Mouse (Mus musculus) spleen, adult 2 months (tissue): ENCODE data around the gene Sult6b1. TPM values are rescaled to one million over a fixed set of nuclear protein-coding genes. Genes with fewer than 3 reads are reported as not detected.

Experiments
- DNase-seq, 2 experiments: peaks; one replicate each; pipeline versions ENCODE4 v3.0.0 to v3.0.0-alpha.2; 2012 to 2021; ENCODE audit warnings: low spot score in 2 of 2, low read depth in 1 of 2
- H3K27ac ChIP-seq: fragments of 200-500 bp; 2 replicates; pipeline ENCODE4 v1.5.1; 2012; ENCODE audit warnings: low read length, inconsistent platforms; ENCODE audit not compliant: insufficient read depth
- H3K27me3 ChIP-seq: fragments of 200-500 bp; 2 replicates; pipeline ENCODE4 v1.6.1; 2012; ENCODE audit warnings: mild to moderate bottlenecking, moderate library complexity, low read length, inconsistent platforms; ENCODE audit not compliant: control insufficient read depth, insufficient read depth
- H3K36me3 ChIP-seq: fragments of 200-500 bp; 2 replicates; pipeline ENCODE4 v1.6.1; 2012; ENCODE audit warnings: mild to moderate bottlenecking, low read length, inconsistent platforms; ENCODE audit not compliant: control insufficient read depth, insufficient read depth
- H3K4me1 ChIP-seq: fragments of 200-500 bp; 2 replicates; pipeline ENCODE4 v1.6.1; 2011; ENCODE audit warnings: inconsistent platforms; ENCODE audit not compliant: control insufficient read depth, insufficient read depth, insufficient read length
- H3K4me3 ChIP-seq: fragments of 200-500 bp; 2 replicates; pipeline ENCODE4 v1.5.1; 2011; ENCODE audit warnings: mild to moderate bottlenecking, inconsistent platforms; ENCODE audit not compliant: insufficient read depth, insufficient read length; ENCODE audit errors: extremely low read depth
- CTCF ChIP-seq: fragments of 200-500 bp; IDR thresholded peaks from 2 replicates; pipeline ENCODE4 v1.5.1; 2011; ENCODE audit warnings: mild to moderate bottlenecking, inconsistent platforms; ENCODE audit not compliant: insufficient read depth, insufficient read length, insufficient replicate concordance; ENCODE audit errors: extremely low read depth
- POLR2A ChIP-seq: fragments of 200-500 bp; IDR thresholded peaks from 2 replicates; pipeline ENCODE4 v1.6.1; 2011; ENCODE audit warnings: low read depth, low read length, inconsistent platforms
- WGBS: fragments of 180-500 bp; shearing (Covaris S2); methylation state at CpG from one replicate; pipeline ENCODE4 v1.1.7; 2018; 5-methylcytosine and 5-hydroxymethylcytosine counted together
- polyA plus RNA-seq: library from polyadenylated mRNA; depleted of rRNA; stranded (reverse); fragments of >200 nt; gene quantifications from 2 replicates; pipeline ENCODE4 v1.2.3, GENCODE M21; 2012

Sult6b1 gene
- polyA plus RNA-seq, 1 experiment, result not detected

DNA sequence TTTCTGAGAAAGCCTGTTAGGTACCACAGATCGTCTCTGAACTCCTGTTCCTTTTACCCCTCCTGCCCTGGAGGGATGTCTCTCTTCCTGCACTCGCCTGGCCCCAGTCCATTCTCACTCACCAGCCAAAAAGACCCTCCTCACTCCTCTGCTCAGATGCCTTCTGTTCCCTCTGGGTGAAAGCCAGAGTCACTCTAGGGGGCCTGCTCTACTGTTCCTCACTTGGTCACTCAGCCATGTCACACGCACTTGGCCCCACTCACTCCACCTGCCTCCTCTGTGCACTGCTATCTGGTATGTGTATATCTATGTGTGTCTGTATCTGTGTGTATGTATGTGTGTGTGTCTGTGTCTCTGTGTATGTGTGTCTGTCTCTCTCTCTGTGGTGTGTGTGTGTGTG, 17.6 kb downstream of the Sult6b1 start:
- no peak for DNase-seq
- no peak overlapping the region for H3K4me3 ChIP-seq
- TF ChIP-seq CTCF (no peak), POLR2A (no peak)
- WGBS, result 59% methylated on average over 3 of the region's 3 CpGs
- no peaks in the 10 kb centered on the region for H3K4me1 ChIP-seq
- H3K36me3 ChIP-seq, result no peaks in the 10 kb centered on the region
- no peak overlapping the region for H3K27ac ChIP-seq
- no peaks in the 10 kb centered on the region for H3K27me3 ChIP-seq

- Histone ChIP-seq H3K27me3 (no peaks in the 10 kb centered on the region), H3K4me3 (no peak overlapping the region), H3K27ac (no peak overlapping the region), H3K4me1 (no peaks in the 10 kb centered on the region), H3K36me3 (no peaks in the 10 kb centered on the region)
- WGBS, result 88% methylated on average over 4 of the region's 4 CpGs
- DNase-seq, result no peak
- TF ChIP-seq POLR2A (no peak), CTCF (no peak)
Measured at GRCm38 (mm10) chr17:78888554-78888953, 18.2 kb downstream of the Sult6b1 start.

DNA sequence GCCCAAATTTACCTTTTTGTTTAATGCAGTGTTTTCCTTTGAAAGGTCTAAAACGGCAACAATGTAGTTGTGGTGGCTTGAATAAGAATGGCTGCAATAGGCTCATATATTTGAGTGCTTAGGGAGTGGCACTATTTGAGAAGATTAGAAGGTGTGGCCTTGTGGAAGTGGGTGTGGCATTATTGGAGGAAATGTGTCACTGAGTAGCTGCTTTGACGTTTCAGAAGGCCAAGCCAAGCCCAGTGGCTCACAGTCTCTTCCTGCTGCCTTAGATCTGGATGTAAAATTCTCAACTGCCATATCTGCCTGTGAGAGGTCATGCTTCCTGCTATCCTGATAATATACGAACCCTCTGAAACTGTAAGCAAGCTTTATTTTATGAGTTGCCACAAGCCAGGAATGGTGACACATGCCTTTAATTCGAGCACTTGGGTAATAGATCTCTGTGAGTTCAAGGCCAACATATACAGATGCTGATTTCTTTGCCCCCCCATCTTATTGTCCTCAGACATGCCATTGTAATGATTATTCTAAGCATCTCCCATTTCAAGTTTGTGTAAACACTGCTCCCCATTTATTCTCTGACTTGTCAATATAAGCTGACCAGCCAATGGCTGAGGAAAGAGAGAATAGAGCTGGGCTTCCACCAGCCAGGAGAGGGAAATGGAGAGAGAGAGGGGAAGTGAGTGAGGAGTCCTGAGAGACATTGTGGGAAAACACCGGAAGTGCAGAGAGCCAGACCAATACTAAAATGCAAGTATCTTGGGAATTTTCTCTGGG, 21.3 kb downstream of the Sult6b1 start:
- WGBS, result 90% methylated on average over 5 of the region's 5 CpGs
- no peak overlapping the region for H3K4me3 ChIP-seq
- DNase-seq, result no peak
- TF ChIP-seq CTCF, result no peak
- H3K27ac ChIP-seq, result no peak overlapping the region
- H3K27me3 ChIP-seq, result no peaks in the 10 kb centered on the region
- H3K4me1 ChIP-seq, result peaks cover 2% of the 10 kb centered on the region; the same call in 1 of the 2 replicates
- no peaks in the 10 kb centered on the region for H3K36me3 ChIP-seq

- Histone ChIP-seq H3K36me3 (peaks cover under 1% of the 10 kb centered on the region; the same call in 1 of the 2 replicates), H3K4me3 (no peak overlapping the region), H3K4me1 (peaks cover 2% of the 10 kb centered on the region; the same call in 1 of the 2 replicates), H3K27ac (no peak overlapping the region), H3K27me3 (no peaks in the 10 kb centered on the region)
- TF ChIP-seq CTCF (no peak), POLR2A (no peak)
- no peak for DNase-seq
- WGBS, result 93% methylated on average over 4 of the region's 4 CpGs
Measured at GRCm38 (mm10) chr17:78883291-78883690, 23.5 kb downstream of the Sult6b1 start.

- WGBS, result 2% methylated on average over 28 of the region's 28 CpGs
- no peaks in the 10 kb centered on the region for H3K27me3 ChIP-seq
- TF ChIP-seq POLR2A, result no peak
- no peak for TF ChIP-seq CTCF
- H3K36me3 ChIP-seq, result peaks cover 7% of the 10 kb centered on the region
- H3K4me1 ChIP-seq, result peaks cover 2% of the 10 kb centered on the region; the same call in 1 of the 2 replicates
- peak in 1 of 2 experiments; percentile 72 for DNase-seq
- peak within 1 kb of the TSS; percentile 79 for H3K4me3 ChIP-seq
- peak within 1 kb of the TSS; percentile 48 for H3K27ac ChIP-seq
Measured at GRCm38 (mm10) chr17:78882401-78883112, 24.2 kb downstream of the Sult6b1 start, which contains the start of gene Eif2ak2. Gene Eif2ak2, minus strand, starts transcription at chr17:78882573.

DNA sequence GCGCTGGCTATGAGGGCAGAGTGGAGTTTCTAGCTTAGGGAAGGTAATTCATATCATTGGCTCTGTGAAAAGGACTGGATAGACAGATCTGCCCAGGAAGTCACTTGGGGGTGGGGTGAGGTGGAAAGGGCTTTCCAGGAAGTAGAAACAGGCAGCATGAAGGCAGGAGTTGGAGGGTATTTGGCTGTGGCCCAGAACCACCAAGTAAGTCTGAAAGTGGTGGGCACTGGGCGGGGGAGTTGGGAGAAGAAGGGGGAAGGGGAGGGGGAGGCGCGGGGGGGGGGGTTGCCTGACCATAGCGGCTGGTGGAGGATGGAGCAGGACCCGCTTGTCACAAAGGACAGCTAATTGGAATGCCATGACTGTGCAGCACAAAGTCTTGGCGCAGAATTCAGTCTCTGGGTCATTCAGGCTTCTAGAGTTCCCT, 24.9 kb downstream of the Sult6b1 start:
- Histone ChIP-seq H3K27me3 (no peaks in the 10 kb centered on the region), H3K4me1 (peaks cover 2% of the 10 kb centered on the region; the same call in 1 of the 2 replicates), H3K4me3 (peak overlapping the region; percentile 79), H3K27ac (peak overlapping the region; percentile 48), H3K36me3 (peaks cover 7% of the 10 kb centered on the region)
- TF ChIP-seq POLR2A (no peak), CTCF (no peak)
- WGBS, result 3% methylated on average over 6 of the region's 7 CpGs
- DNase-seq, result peak in 1 of 2 experiments; percentile 9
